Mouse (Mus musculus): Measurements from ENCODE around the gene Cela1. TPM values are rescaled to one million over a fixed set of nuclear protein-coding genes. Genes with fewer than 3 reads are reported as not detected.

Cela1 gene
- polyA plus RNA-seq, 1 experiment from 2014 or later, result 2.4 TPM

DNA sequence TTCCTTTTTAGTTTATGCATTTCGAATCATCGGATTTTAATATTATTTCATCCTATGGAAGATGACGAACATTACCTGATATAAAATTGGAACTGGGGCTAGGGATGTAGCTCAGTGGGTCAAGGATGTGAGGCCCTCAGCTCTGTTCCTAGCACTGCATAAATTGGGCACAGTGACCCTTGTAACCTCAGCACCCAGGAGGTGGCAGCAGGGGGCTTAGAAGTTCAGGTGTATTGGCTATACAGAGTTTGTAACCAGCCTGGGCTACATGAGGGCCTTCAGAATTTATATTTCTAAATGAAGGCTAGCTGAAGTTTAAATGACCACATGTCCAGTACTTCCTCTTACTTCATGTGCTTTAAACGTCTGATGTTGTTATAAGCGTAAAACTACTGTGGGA lies 33.7 kb upstream of the Cela1 start:
- Histone ChIP-seq H3K27me3 (ENCODE audit: insufficient read depth, poor library complexity, severe bottlenecking) (peaks cover 33% of the 10 kb centered on the region), H3K27ac (no peak overlapping the region), H3K9me3 (no peaks in the 10 kb centered on the region), H3K36me3 (no peaks in the 10 kb centered on the region), H3K4me1 (0 out of 2 replicates have a peak, but pooled peaks cover 2% of the 10 kb centered on the region), H3K4me3 (no peak overlapping the region)
- WGBS, result 87% methylated on average over 5 of the region's 5 CpGs
- DNase-seq (ENCODE audit: low spot score), result no peak

DNA sequence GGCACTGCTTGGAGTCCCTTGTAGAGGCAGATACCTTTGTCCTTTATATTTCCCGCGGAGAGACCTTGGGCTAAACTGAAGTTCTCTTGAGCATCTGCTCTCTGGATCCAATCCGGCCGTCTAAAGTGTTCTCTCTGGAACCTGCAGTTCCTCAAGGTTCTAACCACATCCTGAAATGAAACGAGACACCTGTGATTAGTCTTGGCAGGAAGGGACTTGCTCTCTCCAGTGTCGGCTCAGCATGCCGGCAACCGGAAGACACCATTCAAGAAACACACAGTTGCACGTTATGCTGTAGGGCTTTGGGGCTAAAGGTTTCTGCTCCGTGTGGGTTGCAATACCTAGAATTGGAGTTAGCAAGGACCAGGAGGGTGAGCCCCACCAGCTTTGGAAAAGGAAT lies 32.3 kb upstream of the Cela1 start:
- Histone ChIP-seq H3K36me3 (no peaks in the 10 kb centered on the region), H3K4me1 (0 out of 2 replicates have a peak, but pooled peaks cover 2% of the 10 kb centered on the region), H3K27ac (no peak overlapping the region), H3K4me3 (no peak overlapping the region), H3K9me3 (no peaks in the 10 kb centered on the region), H3K27me3 (ENCODE audit: insufficient read depth, poor library complexity, severe bottlenecking) (peaks cover 26% of the 10 kb centered on the region)
- 83% methylated on average over 10 of the region's 10 CpGs for WGBS
- DNase-seq (ENCODE audit: low spot score), result no peak

GRCm38 (mm10) chr15:100719217-100719616 lies 31.5 kb upstream of the Cela1 start:
- peaks cover 25% of the 10 kb centered on the region for H3K27me3 ChIP-seq (ENCODE audit: insufficient read depth, poor library complexity, severe bottlenecking)
- 0 out of 2 replicates have a peak, but pooled peaks cover 2% of the 10 kb centered on the region for H3K4me1 ChIP-seq
- WGBS, result 89% methylated on average over 5 of the region's 5 CpGs
- no peaks in the 10 kb centered on the region for H3K9me3 ChIP-seq
- no peak for DNase-seq (ENCODE audit: low spot score)
- no peak overlapping the region for H3K4me3 ChIP-seq
- no peak overlapping the region for H3K27ac ChIP-seq
- H3K36me3 ChIP-seq, result no peaks in the 10 kb centered on the region

- Histone ChIP-seq H3K27me3 (ENCODE audit: insufficient read depth, poor library complexity, severe bottlenecking) (peaks cover 25% of the 10 kb centered on the region), H3K4me1 (peaks cover 3% of the 10 kb centered on the region; the same call in 1 of the 2 replicates), H3K27ac (no peak overlapping the region), H3K36me3 (no peaks in the 10 kb centered on the region), H3K9me3 (no peaks in the 10 kb centered on the region), H3K4me3 (no peak overlapping the region)
- DNase-seq (ENCODE audit: low spot score), result no peak
- 77% methylated on average over 11 of the region's 11 CpGs for WGBS
Measured at GRCm38 (mm10) chr15:100718572-100718971, 30.9 kb upstream of the Cela1 start.

DNA sequence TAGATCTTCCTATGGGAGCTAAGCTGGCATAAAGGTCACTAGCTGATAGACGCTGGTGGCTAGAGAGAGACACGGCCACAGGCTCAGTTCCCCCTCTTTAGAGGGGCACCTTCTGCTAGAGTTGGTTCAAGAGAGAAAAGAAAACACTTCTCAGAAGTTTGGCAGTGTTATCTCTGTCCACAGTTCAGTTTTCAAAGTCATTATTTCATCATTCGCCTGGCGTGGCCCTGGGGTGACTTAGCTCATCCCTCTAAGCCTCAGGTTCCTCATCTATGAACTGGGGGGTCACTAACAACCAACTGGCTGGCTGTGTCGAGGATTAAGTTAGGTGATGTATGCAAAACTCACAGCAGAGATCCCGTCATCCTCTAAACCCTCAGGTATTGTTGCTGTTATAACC lies 30.2 kb upstream of the Cela1 start:
- Histone ChIP-seq H3K27me3 (ENCODE audit: insufficient read depth, poor library complexity, severe bottlenecking) (peaks cover 19% of the 10 kb centered on the region; the same call in 1 of the 2 replicates), H3K4me3 (no peak overlapping the region), H3K36me3 (no peaks in the 10 kb centered on the region), H3K4me1 (peaks cover 8% of the 10 kb centered on the region; the same call in 1 of the 2 replicates), H3K27ac (no peak overlapping the region), H3K9me3 (no peaks in the 10 kb centered on the region)
- 78% methylated on average over 6 of the region's 6 CpGs for WGBS
- no peak for DNase-seq (ENCODE audit: low spot score)

DNA sequence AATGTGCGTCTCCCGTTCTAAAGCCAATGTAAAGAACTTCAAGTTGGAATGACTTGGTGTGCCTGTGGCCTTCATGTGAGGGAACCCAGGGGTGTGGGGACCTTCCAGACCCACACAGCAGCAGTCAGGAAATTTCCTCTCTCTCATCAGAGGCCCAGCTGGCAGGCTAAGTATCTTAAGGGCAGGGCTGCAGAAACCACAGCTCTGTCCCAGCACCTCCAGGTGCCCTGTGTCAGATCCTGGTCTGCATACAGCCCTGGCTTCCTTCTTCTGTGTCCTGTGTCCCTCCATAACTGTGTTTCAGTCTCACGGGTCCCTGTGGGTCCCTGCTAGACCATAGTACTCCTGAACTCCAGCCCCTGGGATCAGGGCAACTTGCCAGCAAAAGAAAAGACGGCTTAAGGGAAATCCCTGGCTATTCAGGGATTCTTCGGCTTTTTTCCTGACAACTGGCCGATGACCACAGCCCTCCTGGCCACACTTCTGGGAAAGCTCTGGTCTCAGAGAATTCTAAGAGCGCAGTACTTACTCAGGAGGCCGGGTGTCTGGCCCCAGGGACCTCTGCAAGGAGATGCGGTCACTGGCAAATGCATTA lies 27.8 kb upstream of the Cela1 start:
- Histone ChIP-seq H3K4me1 (peaks cover 12% of the 10 kb centered on the region; the same call in 1 of the 2 replicates), H3K36me3 (no peaks in the 10 kb centered on the region), H3K4me3 (no peak overlapping the region), H3K9me3 (no peaks in the 10 kb centered on the region), H3K27ac (no peak overlapping the region), H3K27me3 (ENCODE audit: insufficient read depth, poor library complexity, severe bottlenecking) (peaks cover 14% of the 10 kb centered on the region)
- DNase-seq (ENCODE audit: low spot score), result no peak
- 81% methylated on average over 9 of the region's 9 CpGs for WGBS

- 80% methylated on average over 8 of the region's 8 CpGs for WGBS
- Histone ChIP-seq H3K36me3 (no peaks in the 10 kb centered on the region), H3K9me3 (no peaks in the 10 kb centered on the region), H3K27ac (no peak overlapping the region), H3K4me1 (peaks cover 12% of the 10 kb centered on the region; the same call in 1 of the 2 replicates), H3K4me3 (no peak overlapping the region), H3K27me3 (ENCODE audit: insufficient read depth, poor library complexity, severe bottlenecking) (peaks cover 6% of the 10 kb centered on the region)
- DNase-seq (ENCODE audit: low spot score), result no peak
Measured at GRCm38 (mm10) chr15:100714470-100714869, 26.7 kb upstream of the Cela1 start.

- H3K27me3 ChIP-seq (ENCODE audit: insufficient read depth, poor library complexity, severe bottlenecking), result peaks cover 6% of the 10 kb centered on the region
- H3K4me1 ChIP-seq, result peaks cover 25% of the 10 kb centered on the region
- no peaks in the 10 kb centered on the region for H3K9me3 ChIP-seq
- H3K4me3 ChIP-seq, result no peak overlapping the region
- WGBS, result 71% methylated on average over 6 of the region's 6 CpGs
- no peaks in the 10 kb centered on the region for H3K36me3 ChIP-seq
- H3K27ac ChIP-seq, result no peak overlapping the region
- no peak for DNase-seq (ENCODE audit: low spot score)
Measured at GRCm38 (mm10) chr15:100710838-100711237, 23.1 kb upstream of the Cela1 start.

GRCm38 (mm10) chr15:100708433-100709078 lies 20.8 kb upstream of the Cela1 start:
- peaks cover 19% of the 10 kb centered on the region for H3K27me3 ChIP-seq (ENCODE audit: insufficient read depth, poor library complexity, severe bottlenecking)
- no peaks in the 10 kb centered on the region for H3K9me3 ChIP-seq
- no peak overlapping the region for H3K27ac ChIP-seq
- no peak overlapping the region for H3K4me3 ChIP-seq
- no peaks in the 10 kb centered on the region for H3K36me3 ChIP-seq
- WGBS, result 71% methylated on average over 8 of the region's 8 CpGs
- no peak for DNase-seq (ENCODE audit: low spot score)
- H3K4me1 ChIP-seq, result peaks cover 33% of the 10 kb centered on the region

- no peak for DNase-seq (ENCODE audit: low spot score)
- H3K9me3 ChIP-seq, result no peaks in the 10 kb centered on the region
- 43% methylated on average over 8 of the region's 8 CpGs for WGBS
- peaks cover 37% of the 10 kb centered on the region for H3K27me3 ChIP-seq (ENCODE audit: insufficient read depth, poor library complexity, severe bottlenecking)
- H3K4me3 ChIP-seq, result no peak overlapping the region
- no peak overlapping the region for H3K27ac ChIP-seq
- H3K36me3 ChIP-seq, result no peaks in the 10 kb centered on the region
- peaks cover 28% of the 10 kb centered on the region for H3K4me1 ChIP-seq
Measured at GRCm38 (mm10) chr15:100706226-100706625, 18.5 kb upstream of the Cela1 start.

DNA sequence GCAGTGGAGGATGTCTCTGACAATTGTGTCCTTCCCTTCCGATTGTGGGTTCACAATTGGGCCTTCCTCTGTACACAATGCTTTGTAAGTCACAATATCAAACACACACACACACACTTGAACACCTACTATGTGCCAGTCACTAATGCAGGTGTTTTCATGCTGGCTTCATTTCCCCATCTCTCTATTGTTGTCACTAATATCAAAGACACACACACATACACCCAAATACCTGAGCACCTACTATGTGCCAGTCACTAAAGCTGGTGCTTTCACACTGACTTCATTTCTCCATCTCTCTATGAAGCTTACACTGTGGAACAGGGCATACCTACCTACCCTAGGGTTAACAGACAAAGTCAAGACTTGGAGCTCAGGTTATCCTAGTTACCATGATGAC lies 17.7 kb upstream of the Cela1 start:
- Histone ChIP-seq H3K36me3 (no peaks in the 10 kb centered on the region), H3K9me3 (no peaks in the 10 kb centered on the region), H3K4me3 (no peak overlapping the region), H3K27me3 (ENCODE audit: insufficient read depth, poor library complexity, severe bottlenecking) (peaks cover 46% of the 10 kb centered on the region), H3K27ac (no peak overlapping the region), H3K4me1 (peaks cover 30% of the 10 kb centered on the region)
- DNase-seq (ENCODE audit: low spot score), result no peak
- WGBS, result 96% methylated on average over 1 of the region's 1 CpGs

- Histone ChIP-seq H3K9me3 (no peaks in the 10 kb centered on the region), H3K27ac (no peak overlapping the region), H3K27me3 (ENCODE audit: insufficient read depth, poor library complexity, severe bottlenecking) (peaks cover 47% of the 10 kb centered on the region), H3K36me3 (no peaks in the 10 kb centered on the region), H3K4me3 (peak overlapping the region; percentile 46), H3K4me1 (peaks cover 30% of the 10 kb centered on the region)
- DNase-seq (ENCODE audit: low spot score), result no peak
- WGBS, result 6% methylated on average over 17 of the region's 17 CpGs
Measured at GRCm38 (mm10) chr15:100703913-100704312, 16.2 kb upstream of the Cela1 start.

DNA sequence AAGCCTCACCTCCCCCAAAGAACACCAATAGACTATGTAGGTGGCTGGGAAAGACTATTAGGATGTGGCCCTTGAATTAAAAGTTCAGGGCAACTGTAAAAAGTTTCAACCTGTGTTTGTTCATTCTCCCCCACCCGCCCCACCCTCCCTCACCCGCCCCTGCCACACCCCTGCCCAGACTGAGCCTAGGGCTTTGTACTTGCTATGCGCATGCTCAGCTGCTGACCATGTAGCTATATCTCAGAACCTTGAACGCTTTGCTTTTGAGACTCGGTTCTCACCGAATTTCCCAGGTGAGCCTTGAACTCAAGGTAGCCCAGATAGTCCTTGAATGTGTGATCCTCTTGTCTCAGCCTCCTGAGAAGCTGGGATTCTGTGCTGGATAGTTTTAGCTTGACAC lies 14.1 kb upstream of the Cela1 start:
- Histone ChIP-seq H3K27ac (no peak overlapping the region), H3K4me1 (peaks cover 35% of the 10 kb centered on the region), H3K36me3 (no peaks in the 10 kb centered on the region), H3K9me3 (no peaks in the 10 kb centered on the region), H3K27me3 (ENCODE audit: insufficient read depth, poor library complexity, severe bottlenecking) (peaks cover 64% of the 10 kb centered on the region), H3K4me3 (no peak overlapping the region)
- 70% methylated on average over 6 of the region's 6 CpGs for WGBS
- no peak for DNase-seq (ENCODE audit: low spot score)

Data from heart, embryonic 10.5 days (tissue).